Mouse (Mus musculus) MEL (cell line): Measurements from ENCODE around the gene Noxa1.

ENCODE experiments used
- BHLHE40 ChIP-seq: IDR thresholded peaks from 2 replicates; pipeline ENCODE4 v1.6.1; 2012; ENCODE audit warnings: low read depth, mild to moderate bottlenecking, inconsistent platforms, low read length, improper control_type of control experiment, borderline replicate concordance
- CTCF ChIP-seq, 3 experiments: IDR thresholded peaks in 2 of 3; conservative IDR thresholded peaks in 1 of 3; 2 replicates each; pipeline ENCODE4 v1.5.1; 2011 to 2012; ENCODE audit warnings: low read length in 3 of 3, low read depth in 2 of 3, mild to moderate bottlenecking in 2 of 3, improper control_type of control experiment in 1 of 3, inconsistent platforms in 1 of 3, mixed read lengths in 1 of 3, moderate library complexity in 1 of 3; ENCODE audit not compliant: control insufficient read depth in 1 of 3, insufficient read depth in 1 of 3, poor library complexity in 1 of 3, severe bottlenecking in 1 of 3
- EP300 ChIP-seq, 2 experiments: IDR thresholded peaks; 2 replicates each; pipeline ENCODE4 v1.6.1; 2011; ENCODE audit warnings: improper control_type of control experiment in 2 of 2, low read length in 2 of 2, low read depth in 1 of 2, mild to moderate bottlenecking in 1 of 2
- MEF2A ChIP-seq: IDR thresholded peaks from 2 replicates; pipeline ENCODE4 v1.6.1; 2014; ENCODE audit warnings: low read depth, mild to moderate bottlenecking, inconsistent platforms, low read length, improper control_type of control experiment; ENCODE audit not compliant: poor library complexity, insufficient replicate concordance, severe bottlenecking; ENCODE audit errors: extremely low read depth
- POLR2A ChIP-seq, 2 experiments: IDR thresholded peaks; 2 replicates each; pipeline ENCODE4 v1.6.1; 2011 to 2012; ENCODE audit warnings: low read length in 2 of 2, mild to moderate bottlenecking in 2 of 2, control low read depth in 1 of 2, improper control_type of control experiment in 1 of 2, low read depth in 1 of 2, moderate library complexity in 1 of 2; ENCODE audit not compliant: control insufficient read depth in 1 of 2, insufficient read depth in 1 of 2, poor library complexity in 1 of 2
- POLR2AphosphoS5 ChIP-seq: IDR thresholded peaks from 2 replicates; pipeline ENCODE4 v1.6.1; 2012; ENCODE audit warnings: low read depth, borderline replicate concordance, mild to moderate bottlenecking, inconsistent platforms, low read length, moderate library complexity, mixed read lengths
- TAL1 ChIP-seq: IDR thresholded peaks from 2 replicates; pipeline ENCODE4 v1.6.1; 2012; ENCODE audit warnings: mild to moderate bottlenecking, inconsistent platforms, low read length, moderate library complexity, mixed read lengths
- TCF12 ChIP-seq: IDR thresholded peaks from 2 replicates; pipeline ENCODE4 v1.6.1; 2014; ENCODE audit warnings: low read depth, mild to moderate bottlenecking, inconsistent platforms, low read length, improper control_type of control experiment, moderate library complexity
- ZC3H11A ChIP-seq: IDR thresholded peaks from 2 replicates; pipeline ENCODE4 v1.6.1; 2012; ENCODE audit warnings: low read depth, mild to moderate bottlenecking, inconsistent platforms, low read length, improper control_type of control experiment

DNA sequence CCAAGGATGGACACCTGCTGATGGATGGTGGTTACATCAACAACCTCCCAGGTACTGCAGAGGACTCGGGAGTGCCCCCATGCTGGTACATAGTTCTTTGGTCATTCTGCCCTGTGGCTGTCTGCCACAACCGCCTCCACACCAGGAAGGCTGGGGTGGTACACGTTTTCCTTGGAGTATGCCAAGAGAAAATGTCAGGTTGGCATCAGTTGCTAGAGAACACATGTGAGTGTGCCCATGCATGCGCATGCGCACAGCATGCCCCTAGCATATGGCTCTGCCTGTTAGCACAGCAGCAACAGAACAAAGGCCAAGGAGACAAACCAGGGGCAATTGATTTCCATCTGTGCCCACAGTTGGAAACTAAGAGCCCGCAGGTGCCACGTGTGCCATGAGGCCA, 44.0 kb downstream of the Noxa1 start:
- TF ChIP-seq BHLHE40 (no peak), MEF2A (no peak), EP300 (IDR thresholded peaks at IDR 0.05; ENCODE audit: low read depth in 1 of 2, low read length in 2 of 2) (no peak), POLR2AphosphoS5 (no peak), TAL1 (no peak), POLR2A (IDR thresholded peaks at IDR 0.05; ENCODE audit: control insufficient read depth in 1 of 2, insufficient read depth in 1 of 2, low read depth in 1 of 2, low read length in 2 of 2, poor library complexity in 1 of 2) (no peak), TCF12 (no peak), ZC3H11A (no peak), CTCF (IDR thresholded peaks at IDR 0.05 in 2 of 3, conservative IDR thresholded peaks at IDR 0.05 in 1 of 3; ENCODE audit: control insufficient read depth in 1 of 3, insufficient read depth in 1 of 3, low read depth in 2 of 3, low read length in 3 of 3, poor library complexity in 1 of 3, severe bottlenecking in 1 of 3) (no peak)
